Mouse (Mus musculus) spleen, embryonic (tissue): Measurements from ENCODE around the gene Susd4.

Experiments used
- CTCF ChIA-PET: fragments of 350-600 bp; sonication (Branson Sonifier 250); formaldehyde crosslinking; loops from one replicate; lab custom pipeline; 2022; lab: Charles Lee

The Susd4 gene

DNA sequence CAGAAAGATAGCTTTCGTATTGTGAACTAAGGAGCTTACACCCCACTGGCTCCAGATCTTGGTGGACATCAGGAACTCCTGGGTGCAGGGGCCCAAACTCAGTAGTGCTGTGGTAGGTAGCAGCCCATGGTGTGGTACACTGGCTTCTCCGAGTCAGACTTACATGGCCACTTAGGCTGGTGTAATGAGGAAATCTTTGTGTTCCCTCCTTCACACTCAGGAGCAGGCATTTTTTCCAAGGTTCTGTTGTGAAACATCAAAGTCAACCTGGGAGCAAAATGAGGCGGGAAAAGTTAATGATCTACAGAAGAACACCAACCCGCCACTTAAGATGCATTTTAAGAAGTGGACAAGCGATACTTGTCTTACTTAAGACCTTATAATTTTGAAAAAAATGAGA lies 21.8 kb downstream of the Susd4 start:
- CTCF ChIA-PET: no interaction called here

DNA sequence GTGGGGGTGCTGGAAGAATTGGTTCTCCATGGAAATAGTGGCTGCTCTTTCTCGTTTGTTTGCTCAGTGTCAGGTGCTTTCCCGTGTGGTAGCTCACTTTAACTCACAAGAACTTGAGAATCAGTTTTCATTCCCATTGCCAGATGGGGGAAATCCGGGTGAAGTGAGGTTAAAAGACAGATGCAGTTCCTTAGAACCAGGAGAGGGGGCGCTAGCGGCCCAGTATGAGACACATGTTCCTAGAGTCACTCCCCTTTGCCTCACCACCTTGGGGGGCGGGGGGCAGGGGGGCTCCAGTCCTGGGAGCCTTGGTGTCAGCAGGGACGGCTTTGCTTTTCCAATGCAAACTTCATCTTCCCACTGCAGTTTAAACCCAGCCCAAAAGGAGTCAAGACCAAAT lies 23.4 kb downstream of the Susd4 start:
- CTCF ChIA-PET: no interaction called here

DNA sequence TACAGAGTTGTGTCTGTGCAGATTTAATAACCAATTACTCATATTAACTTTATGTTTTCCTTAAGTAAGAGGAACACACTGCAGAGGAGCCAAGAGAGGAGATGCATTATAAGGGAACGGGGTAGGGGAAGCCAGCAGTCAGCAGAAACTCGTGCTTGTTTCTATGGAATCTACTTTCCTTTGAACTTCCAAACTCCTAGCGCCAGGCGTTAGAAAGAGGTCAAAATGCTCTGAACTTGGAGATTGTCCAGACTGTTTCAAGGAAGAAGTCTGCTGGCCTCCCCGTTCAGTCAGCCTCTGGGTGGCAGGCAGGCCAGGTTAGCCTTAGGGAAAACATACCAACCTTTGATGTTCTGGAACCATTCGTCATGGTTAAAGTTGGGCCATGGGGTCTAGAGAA lies 25.2 kb downstream of the Susd4 start:
- CTCF ChIA-PET: no interaction called here

DNA sequence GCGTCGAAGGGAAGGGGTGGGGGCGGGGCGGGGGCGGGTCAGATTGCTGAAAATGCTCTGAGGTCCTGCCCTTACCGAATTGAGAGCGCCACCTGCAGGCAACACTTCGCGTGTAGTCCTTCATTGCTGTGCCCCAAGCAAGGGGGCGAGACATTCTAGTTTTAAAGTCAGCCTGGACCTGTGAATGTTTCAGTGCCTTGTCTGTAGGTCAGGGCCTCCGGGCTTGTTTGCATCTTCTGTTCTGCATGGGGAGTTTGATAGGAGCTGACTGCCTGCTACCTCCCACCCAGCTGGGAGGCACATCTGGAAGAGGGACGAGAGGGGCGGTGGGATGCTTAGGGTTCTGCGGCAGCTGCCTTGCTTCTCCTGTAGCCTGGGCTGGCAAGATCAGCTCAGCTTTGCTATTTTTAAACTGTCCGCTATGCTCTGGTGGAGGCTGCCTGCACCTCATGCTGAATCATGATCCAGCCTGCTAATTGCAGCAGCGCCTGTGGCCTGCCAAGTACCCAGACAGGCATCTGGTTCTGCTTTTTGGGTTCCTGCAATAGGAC lies 28.9 kb downstream of the Susd4 start:
- CTCF ChIA-PET: no interaction called here

DNA sequence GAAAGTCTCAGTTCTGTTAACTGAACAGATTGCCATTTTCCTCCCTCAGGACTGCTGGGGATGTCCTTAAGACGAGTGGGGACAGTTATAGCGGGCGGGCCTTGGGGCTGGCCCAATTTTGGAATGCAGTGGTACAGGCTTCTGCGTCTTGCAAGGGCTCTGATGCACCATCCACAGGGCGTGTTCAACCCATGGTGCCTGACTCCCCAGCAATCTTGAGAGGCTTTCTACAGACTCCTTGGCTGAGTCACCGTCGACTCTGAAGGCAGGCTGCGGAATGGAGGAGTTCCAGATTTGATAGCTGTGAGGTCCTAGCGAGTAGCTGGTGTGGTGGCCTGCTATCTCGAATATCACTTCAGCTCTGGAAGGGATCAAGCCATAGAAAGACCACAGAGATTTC lies 30.6 kb downstream of the Susd4 start:
- CTCF ChIA-PET: no interaction called here

DNA sequence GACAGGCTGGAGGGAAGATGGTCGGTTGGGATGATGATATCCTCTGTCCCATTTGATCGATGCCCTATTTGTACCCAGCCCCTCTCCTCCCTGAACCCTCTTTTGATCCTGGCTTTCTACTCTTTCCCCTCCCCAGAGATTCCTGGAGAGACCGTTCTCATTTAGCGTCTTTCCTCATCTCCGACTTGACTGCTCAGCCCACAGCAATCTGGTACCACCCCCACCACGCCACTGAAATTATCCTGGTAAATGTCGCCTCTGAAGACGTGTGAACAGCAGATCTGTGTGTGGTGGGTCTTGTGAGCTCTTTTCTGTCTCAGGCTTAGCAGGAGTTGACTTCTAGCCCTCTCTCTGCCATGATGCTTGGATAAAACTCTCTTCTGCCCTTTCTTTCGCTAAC lies 31.0 kb downstream of the Susd4 start:
- CTCF ChIA-PET: no interaction called here

DNA sequence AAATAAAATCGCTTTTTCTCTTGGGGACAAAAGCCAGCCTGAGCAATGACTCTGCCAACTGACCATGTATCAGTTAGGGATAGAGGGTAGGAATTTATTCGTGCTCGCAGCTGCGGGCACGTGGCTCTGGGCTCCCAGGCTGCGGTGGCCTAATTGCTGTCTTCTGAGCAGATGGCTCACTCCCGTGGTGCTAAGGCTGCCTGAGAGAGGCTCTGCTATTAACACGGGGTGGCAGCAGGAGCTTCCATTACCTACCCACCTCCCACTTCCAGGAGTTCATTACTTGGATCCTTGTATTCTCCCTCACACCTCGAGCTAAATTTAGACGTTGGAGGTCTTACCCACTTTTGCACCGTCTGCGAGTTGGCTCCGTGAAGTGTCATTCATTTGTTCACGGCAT lies 33.4 kb downstream of the Susd4 start:
- CTCF ChIA-PET: no interaction called here

DNA sequence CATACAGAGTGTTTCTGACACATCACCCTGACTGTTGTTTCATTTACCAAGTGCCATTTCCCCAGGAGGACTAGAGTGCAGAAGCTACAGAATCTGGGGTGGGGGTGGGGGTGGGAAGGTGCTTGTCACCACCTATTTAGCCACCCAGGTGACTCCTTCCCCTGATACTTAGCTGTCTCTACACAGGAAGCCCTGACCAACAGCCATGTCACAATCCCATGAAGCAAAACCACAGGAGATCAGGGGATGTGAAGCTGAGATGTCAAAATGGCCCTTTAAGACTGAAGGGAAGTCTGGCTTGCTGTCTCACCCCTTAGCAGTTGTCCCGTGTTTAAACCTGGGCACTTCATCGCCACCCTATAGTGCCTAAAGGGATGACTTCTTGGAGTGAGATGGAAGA lies 37.9 kb downstream of the Susd4 start:
- CTCF ChIA-PET: no interaction called here

DNA sequence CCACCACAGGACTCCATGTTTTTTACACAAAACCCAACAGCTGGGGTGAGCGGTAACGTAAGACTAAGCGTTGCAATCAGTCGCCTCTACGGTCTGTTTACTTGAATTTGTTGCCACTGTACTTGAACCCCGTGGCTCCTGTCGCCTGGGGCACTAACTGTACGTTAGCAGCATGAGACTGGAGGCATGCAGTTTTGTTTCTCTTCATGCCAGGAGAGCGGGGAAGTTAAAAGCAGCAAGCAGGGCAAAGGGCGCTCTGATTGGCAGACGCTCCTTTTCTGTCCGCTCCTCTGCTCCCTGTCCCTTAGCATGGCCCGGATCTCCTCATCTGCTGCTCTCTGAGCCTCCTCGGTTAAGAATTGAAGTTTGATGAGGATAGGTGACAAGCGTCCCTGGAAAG lies 39.2 kb downstream of the Susd4 start:
- CTCF ChIA-PET: no interaction called here

DNA sequence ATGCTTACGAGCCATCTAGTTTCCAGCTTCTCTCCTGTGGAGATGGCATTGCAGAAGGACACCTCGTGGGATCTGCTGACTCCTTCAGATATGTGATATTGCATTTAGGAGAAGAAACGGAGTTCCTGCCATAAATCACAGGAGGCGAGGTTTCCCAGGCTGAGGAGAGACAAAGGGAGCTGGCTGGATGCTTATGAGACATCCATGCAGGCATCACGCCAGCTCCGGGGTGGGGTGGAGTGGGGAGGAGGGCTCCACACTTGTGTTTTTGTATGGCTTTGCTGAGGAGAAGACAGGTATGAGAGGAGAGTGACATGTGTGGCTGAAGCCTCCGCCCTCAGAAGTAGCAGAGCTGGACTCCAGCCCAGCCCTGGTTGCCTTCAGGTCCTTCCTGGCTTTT lies 50.3 kb downstream of the Susd4 start:
- CTCF ChIA-PET: no interaction called here

DNA sequence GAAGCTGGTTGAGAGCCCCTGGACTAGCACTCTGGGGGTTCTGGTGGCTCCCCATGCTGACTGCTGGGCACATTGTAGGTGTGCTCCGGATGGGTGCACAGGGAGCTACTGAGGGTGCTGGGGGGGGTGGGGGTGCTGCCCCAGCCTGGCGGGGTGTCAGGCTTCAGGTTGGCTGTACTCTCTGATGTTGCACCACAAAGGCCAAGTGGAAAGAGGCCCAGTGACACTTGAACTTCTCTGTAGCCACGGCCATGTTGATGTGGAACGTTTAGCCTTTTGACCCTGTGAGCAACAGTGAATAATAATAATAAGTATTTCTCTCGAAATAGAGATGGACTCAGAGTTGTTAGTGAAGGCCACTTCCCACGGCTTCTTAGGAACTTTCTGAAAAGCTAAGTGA lies 50.9 kb downstream of the Susd4 start:
- CTCF ChIA-PET: no interaction called here

DNA sequence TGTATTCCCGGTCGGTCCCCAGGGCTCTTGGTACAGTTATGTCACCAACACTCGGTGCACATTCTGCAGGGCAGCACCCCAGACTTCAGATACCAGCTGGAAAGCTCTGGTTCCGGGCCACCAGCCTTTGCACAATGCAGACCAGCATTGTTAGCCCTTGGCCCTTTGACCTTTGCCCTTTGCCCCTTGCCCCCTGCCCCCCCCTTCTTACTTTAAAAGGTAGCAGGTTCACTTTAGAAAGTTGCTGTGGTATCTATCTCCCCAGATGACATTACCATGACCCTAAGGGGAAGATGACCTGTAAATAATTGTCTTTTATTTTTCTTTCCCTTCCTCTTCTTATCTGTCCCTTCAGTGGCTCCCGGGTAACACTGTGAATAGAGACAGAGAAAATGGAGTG lies 53.4 kb downstream of the Susd4 start:
- CTCF ChIA-PET: interaction anchor here (0.7 kb wide), 1 partner anchor 11 kb away, joined by 21 read pairs; no protein-coding TSS in a partner anchor

DNA sequence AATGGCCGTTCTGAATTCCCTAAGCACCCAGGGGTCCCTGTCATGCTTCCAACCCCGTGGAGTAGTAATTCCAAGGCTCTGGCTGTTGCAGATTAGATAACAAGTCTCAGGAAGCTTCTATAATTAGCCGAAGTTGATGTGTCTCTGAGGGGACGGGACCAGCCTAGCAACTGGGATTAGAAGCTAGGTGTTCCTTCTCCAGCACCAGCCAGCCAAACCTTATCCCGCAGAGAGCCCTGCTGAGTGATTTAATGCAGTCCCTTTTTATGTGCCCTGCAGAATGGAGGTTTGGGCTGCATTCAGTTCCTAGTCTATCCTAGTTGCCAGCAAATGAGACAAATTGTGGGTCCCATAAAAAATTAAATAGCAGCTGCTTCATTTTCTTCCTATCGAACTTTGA lies 54.0 kb downstream of the Susd4 start:
- CTCF ChIA-PET: interaction anchor here (0.7 kb wide), 1 partner anchor 11 kb away, joined by 21 read pairs; no protein-coding TSS in a partner anchor

DNA sequence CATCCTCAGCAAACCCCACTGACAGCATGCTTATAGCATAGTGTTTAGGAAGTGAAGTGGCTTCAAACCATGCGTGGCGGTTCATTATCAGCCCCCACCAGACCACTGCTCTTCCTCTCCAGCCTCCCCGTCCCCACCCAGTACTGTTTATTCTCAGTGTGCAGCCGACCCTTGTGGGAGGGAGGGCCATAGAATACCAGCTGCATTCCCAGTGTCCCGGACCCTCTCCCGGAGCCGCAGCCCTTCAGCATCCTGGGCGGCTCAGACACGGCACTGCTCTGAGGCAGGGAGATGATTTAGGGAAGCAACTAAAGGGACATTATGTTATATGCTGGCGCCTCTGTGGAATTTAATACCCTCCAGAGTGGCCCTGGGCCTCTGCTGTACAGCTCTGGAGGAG lies 55.3 kb downstream of the Susd4 start:
- CTCF ChIA-PET: no interaction called here

DNA sequence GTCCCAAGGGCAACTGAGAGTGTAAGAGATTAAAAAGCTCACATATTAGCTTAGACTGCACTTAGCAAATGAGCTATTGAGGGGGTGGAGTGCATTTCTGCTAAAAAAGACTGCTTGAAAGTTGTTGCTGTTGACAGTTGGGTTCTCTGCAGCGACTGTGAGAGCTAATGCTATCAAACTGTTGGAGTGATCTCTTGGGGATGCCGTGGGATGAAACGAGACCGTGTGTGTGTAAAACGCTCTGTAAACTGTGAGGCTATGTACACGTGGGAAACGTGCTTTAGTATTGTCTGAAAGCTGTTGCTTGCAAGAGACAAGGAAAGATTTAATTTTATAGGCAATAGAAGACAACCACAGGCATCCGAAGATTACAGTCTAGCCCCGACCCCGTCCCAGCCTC lies 59.1 kb downstream of the Susd4 start:
- CTCF ChIA-PET: interaction anchor here (0.6 kb wide), 1 partner anchor 15 kb away, joined by 3 read pairs; no protein-coding TSS in a partner anchor

DNA sequence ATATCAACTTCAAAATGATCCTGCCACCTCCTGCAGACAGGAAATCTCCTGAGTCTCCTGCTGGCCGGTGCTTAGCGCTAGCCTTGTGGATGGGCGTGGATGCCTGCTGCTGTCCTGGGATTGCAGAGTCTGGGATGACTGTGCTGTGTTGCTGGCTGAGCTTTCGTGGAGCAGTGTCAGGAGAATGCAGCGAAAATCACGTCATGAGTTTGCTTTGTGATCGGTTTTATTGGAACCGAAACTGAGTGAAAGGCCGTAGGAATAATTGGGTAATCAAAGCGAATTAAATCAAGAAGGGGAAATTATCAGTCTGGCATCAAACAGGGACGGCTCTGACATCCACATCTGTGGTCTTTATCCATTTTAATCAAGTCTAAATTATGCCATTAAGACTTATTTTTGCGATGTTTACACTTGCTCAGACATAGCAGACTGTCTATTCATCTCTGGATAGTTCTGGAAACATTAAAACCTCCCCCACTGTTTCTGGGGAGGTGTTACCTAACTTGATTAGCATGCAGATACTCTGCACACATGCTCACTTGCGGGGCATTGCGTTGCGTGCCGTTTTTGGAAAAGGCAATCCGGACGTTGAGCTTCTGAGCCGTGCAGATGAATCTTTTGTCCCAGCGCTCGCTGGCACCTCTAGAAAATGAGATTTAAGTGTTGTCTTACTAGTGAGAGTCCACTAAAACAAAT lies 60.2 kb downstream of the Susd4 start:
- CTCF ChIA-PET: no interaction called here

DNA sequence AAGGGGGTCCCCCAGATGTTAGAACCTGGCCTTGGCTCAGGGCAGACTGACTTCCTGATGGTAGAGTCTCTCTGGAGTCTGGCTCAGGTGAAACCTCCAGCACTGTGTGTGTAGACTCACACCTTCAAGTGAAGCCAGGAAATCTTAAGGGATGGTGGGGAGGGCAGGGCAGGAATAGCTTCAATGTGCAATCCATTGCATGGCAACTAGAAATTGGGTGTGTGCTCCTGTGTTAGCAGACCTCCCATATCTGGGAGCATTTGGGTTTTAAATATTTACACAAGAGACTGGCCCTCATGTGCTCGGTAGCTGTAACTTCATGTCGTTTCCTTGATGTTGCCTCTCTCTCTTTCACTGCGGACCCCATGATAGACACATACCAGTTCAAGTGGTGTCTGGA lies 62.9 kb downstream of the Susd4 start:
- CTCF ChIA-PET: no interaction called here

DNA sequence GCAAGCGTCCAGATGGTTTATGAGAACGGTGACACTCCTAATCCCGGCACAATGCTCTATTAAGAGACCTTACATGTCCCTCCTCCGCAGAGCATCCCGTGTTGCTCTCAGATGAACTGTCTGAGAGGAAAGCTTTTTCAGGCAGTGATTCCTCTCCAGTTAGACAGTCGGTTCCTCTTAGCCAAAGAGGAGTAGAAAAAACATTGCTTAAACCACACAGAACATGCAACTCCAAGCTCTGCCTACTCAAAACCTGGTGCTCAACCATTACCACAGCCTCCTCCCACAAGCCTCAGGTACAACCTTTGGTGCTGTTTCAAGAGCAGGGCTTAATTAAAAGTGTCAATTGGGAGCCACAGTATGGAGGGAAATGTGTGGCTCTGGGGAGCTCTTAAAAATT lies 74.4 kb downstream of the Susd4 start:
- CTCF ChIA-PET: no interaction called here

DNA sequence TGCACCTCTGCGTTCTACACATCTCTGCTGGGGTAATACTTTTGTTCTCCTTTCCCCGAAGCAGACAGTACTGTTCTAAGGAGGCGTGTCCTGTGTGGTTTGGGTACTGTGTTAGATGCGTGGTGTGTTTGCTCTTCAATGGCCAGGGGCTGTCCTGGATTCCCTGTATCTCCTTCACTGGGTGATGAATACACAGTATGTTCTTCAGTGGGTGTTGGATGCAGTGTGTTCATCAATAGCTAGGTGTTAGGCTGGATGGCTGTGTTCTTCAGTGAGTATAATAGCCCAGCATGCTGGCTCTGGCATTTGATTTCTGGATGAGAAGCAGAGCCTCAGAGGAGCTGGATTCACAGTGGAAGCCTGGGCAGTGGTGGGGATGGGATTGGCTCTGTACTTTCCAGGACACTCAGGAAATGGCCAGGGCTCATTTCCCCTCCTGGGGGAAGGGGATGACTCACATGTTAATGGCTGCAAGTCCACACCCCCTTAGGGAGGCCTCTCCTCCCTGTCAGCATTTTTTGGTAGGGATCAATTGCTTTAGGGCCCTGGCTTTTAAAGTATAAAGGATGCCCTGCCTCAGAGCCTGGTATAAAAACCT lies 75.8 kb downstream of the Susd4 start:
- CTCF ChIA-PET: interaction anchor here (0.7 kb wide), 1 partner anchor 11 kb away, joined by 6 read pairs; no protein-coding TSS in a partner anchor

DNA sequence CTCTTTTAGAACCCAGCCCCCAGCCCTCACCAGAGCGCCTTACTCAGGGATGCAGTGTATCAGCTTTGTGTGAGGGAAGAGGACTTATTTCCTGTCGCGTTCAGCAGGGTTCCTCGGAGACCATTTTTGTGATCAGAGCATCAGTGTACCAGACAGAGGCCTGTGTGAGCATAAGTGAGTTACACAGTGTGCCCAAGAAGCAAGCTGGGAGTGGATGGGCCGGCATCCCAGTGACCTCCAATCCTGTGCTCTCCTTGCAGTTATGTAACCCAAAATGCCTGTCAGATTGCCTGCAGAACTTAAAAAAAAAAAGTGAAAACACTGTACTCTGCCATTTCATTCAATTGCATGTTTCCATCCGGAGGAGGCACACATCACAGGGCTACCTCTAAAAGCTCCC lies 76.4 kb downstream of the Susd4 start:
- CTCF ChIA-PET: interaction anchor here (0.7 kb wide), 1 partner anchor 11 kb away, joined by 6 read pairs; no protein-coding TSS in a partner anchor

DNA sequence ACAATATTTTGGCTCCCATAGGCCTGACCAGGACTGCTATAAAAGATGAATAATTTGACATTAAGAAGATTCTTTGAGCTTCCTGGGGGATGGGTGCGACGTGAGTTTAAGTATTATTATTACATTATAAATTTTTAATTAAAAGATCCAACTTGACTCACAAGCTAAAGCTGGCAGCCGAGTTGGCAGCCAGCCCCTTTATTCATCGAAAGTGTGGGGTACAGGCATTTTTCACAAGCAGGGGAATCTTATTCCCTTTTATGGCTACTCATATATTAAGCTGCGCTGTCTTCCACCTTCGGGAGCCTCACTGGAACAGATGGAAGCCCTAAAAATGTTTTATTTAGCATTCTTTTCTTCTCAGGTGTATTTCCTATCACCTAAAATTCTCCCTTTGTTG lies 76.9 kb downstream of the Susd4 start:
- CTCF ChIA-PET: interaction anchor here (0.7 kb wide), 1 partner anchor 10 kb away, joined by 6 read pairs; no protein-coding TSS in a partner anchor

DNA sequence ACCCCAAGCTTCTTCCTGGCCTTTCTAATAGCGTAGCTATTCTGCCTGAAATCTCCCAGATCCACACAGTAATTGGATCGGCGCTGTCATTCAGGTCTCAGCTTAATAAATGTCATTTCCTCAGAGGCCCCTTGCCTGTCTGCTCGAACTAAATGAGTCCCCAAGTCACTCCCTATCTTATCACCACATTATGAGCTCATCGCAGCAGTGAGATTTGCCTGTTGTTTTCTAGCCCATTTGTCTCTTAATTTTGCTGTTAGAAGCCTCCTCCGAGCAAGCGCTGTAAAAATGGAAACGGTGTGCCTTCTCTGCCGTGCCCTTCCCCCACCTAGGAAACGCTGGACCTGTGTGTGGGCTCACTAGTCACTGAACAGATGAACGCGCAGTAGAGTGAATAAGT lies 85.9 kb downstream of the Susd4 start:
- CTCF ChIA-PET: no interaction called here

DNA sequence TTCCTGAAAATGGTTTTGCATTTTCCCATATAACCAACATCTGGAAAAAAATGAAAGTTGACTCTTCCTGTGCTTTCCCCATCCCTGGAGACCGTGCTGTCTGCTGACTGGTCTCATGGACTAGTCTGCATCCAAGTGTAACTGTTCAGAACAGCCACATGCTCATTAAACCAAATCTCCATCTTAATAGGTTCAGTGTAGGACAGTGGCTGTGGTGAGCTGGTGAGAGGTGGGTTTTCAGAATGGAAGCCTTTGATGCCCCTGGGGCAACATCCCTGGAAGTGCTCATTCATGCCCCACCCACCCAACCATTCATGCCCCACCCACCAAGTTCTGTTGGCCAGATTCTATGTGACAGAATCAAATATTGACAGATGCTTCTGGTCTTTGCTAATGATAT lies 86.4 kb downstream of the Susd4 start:
- CTCF ChIA-PET: no interaction called here
